Mouse (Mus musculus): ENCODE data around the gene Lyrm2. TPM values are rescaled to one million over a fixed set of nuclear protein-coding genes. Genes with fewer than 3 reads are reported as not detected.

The Lyrm2 gene
- polyA plus RNA-seq, 1 experiment from 2014 or later, result 120 TPM

Other genes starting within 250 kb of the Lyrm2 start
- gene Gja10, start 197.5 kb upstream of the Lyrm2 start, polyA plus RNA-seq (2015; fragmentation: Nextera tagmentation; extraction: Ambion mirVana), result not detected in 2 replicates
- gene Casp8ap2, start 184.8 kb upstream of the Lyrm2 start, polyA plus RNA-seq (2015; fragmentation: Nextera tagmentation; extraction: Ambion mirVana), result 38.9 and 45.2 TPM in 2 replicates
- gene Mdn1, start 143.1 kb upstream of the Lyrm2 start, polyA plus RNA-seq (2015; fragmentation: Nextera tagmentation; extraction: Ambion mirVana), result 17.1 and 18.3 TPM in 2 replicates
- gene Ankrd6, start 150.6 kb downstream of the Lyrm2 start, polyA plus RNA-seq (2015; fragmentation: Nextera tagmentation; extraction: Ambion mirVana), result 21.0 and 23.7 TPM in 2 replicates
- gene Rragd, start 182.8 kb downstream of the Lyrm2 start, polyA plus RNA-seq (2015; fragmentation: Nextera tagmentation; extraction: Ambion mirVana), result 41.2 and 44.6 TPM in 2 replicates
- 71.9 and 77.3 TPM in 2 replicates for gene Ube2j1, start 231.2 kb downstream of the Lyrm2 start, polyA plus RNA-seq (2015; fragmentation: Nextera tagmentation; extraction: Ambion mirVana)